Mouse (Mus musculus) lung, adult 18-20 months (tissue): ENCODE results near the gene Zfp518a.

ENCODE experiments used
- DNase-seq, 2 experiments: peaks; one replicate each; pipeline ENCODE4 v3.0.0; 2022; ENCODE audit warnings: mixed read lengths in 2 of 2

Zfp518a gene

GRCm38 (mm10) chr19:40894519-40895392 lies at the start of gene Zfp518a:
Gene Zfp518a (plus strand): TSS chr19:40894705.
- peak; percentile 79 to 80 for DNase-seq

- DNase-seq: peak; percentile 27 to 46
Measured at GRCm38 (mm10) chr19:40844731-40845130, 49.8 kb upstream of the Zfp518a start.

GRCm38 (mm10) chr19:40849391-40849790 lies 45.1 kb upstream of the Zfp518a start:
- no peak for DNase-seq

- DNase-seq: no peak
Measured at GRCm38 (mm10) chr19:40859555-40859954, 35.0 kb upstream of the Zfp518a start.

- DNase-seq: no peak
Measured at GRCm38 (mm10) chr19:40868284-40868683, 26.2 kb upstream of the Zfp518a start.

GRCm38 (mm10) chr19:40869425-40870105 lies 24.9 kb upstream of the Zfp518a start:
- no peak for DNase-seq

GRCm38 (mm10) chr19:40872955-40873665 lies 21.4 kb upstream of the Zfp518a start:
- DNase-seq: peak; percentile 85 to 88

- DNase-seq: no peak
Measured at GRCm38 (mm10) chr19:40881700-40882099, 12.8 kb upstream of the Zfp518a start.

GRCm38 (mm10) chr19:40888887-40889286 lies 5.6 kb upstream of the Zfp518a start:
- no peak for DNase-seq

- DNase-seq: no peak
Measured at GRCm38 (mm10) chr19:40894071-40894506, 416 bp upstream of the Zfp518a start.

- DNase-seq: no peak
Measured at GRCm38 (mm10) chr19:40895393-40895703, 843 bp downstream of the Zfp518a start.

- DNase-seq: no peak
Measured at GRCm38 (mm10) chr19:40931581-40932369, 37.3 kb downstream of the Zfp518a start.

GRCm38 (mm10) chr19:40935376-40935775 lies 40.9 kb downstream of the Zfp518a start:
- no peak for DNase-seq

- DNase-seq: peak in 1 of 2 experiments; percentile 1
Measured at GRCm38 (mm10) chr19:40936038-40936437, 41.5 kb downstream of the Zfp518a start.

GRCm38 (mm10) chr19:40943552-40943951 lies 49.0 kb downstream of the Zfp518a start:
- no peak for DNase-seq

GRCm38 (mm10) chr19:40946937-40947577 lies 52.6 kb downstream of the Zfp518a start:
- no peak for DNase-seq

GRCm38 (mm10) chr19:40958981-40959380 lies 64.5 kb downstream of the Zfp518a start:
- DNase-seq: no peak

- DNase-seq: peak; percentile 50 to 52
Measured at GRCm38 (mm10) chr19:40962988-40963387, 68.5 kb downstream of the Zfp518a start.

- no peak for DNase-seq
Measured at GRCm38 (mm10) chr19:40964367-40964891, 69.9 kb downstream of the Zfp518a start.

- no peak for DNase-seq
Measured at GRCm38 (mm10) chr19:40964936-40965850, 70.7 kb downstream of the Zfp518a start.
